Mouse (Mus musculus) liver, adult (tissue): ENCODE results near the gene Eps15.
A peak's percentile ranks its signal among the peaks of the same experiment; 100 is the strongest.

Source experiments
- GATA4 ChIP-seq: IDR thresholded peaks from 2 replicates; pipeline ENCODE4 v1.6.1; 2014; ENCODE audit warnings: mild to moderate bottlenecking, low read length; ENCODE audit not compliant: insufficient replicate concordance

The Eps15 gene

DNA sequence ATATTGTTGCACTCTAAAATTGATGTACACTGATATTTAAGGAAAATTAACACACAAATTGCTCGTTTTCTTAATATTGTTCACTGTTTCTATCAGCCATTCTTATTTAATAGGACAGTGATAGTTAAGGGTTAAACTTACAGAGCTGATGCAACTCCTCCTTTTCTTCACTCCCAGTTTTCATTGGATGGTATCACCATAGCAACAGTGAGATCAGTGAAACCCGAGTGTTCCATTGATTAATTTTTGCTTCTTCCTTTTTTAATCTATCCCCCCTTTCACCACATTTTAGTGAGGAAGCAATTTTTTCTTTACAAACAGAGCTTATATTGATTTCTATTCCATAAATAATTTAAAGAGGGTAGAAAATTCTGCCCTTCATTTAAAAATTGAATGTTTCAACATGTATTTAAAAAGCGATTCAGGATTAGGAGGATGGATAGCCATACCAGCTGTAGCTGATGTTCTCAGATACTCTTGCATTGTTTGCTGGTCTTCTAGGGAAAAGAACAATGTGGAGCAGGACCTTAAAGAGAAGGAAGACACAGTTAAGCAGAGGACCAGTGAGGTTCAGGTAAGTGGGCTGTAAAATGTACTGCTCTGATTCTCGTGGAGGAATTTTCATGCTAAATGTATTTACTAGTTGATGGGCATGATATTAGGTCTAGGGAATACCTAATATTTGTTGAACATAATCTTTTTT, 62.9 kb downstream of the Eps15 start:
- TF ChIP-seq GATA4 = no peak

DNA sequence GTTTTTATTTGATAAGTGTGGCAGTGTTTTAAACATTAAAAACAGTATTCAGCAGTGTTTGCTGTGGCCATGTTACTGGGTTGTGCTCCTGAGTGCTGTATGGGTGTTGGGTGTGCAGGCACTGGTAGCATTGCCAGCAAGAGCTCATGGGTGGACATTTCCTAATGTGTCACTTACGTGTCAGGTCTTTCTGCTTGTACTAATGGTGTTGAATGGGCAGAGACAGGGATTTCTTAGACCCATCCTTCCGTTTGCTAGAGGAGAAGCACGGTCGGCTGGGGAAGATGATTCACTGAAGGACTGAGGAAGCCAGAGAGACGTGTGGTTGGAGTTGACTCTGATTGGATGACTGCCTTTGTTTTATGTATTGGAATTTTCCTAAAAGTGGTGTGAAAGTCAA, 63.8 kb downstream of the Eps15 start:
- TF ChIP-seq GATA4 = no peak

DNA sequence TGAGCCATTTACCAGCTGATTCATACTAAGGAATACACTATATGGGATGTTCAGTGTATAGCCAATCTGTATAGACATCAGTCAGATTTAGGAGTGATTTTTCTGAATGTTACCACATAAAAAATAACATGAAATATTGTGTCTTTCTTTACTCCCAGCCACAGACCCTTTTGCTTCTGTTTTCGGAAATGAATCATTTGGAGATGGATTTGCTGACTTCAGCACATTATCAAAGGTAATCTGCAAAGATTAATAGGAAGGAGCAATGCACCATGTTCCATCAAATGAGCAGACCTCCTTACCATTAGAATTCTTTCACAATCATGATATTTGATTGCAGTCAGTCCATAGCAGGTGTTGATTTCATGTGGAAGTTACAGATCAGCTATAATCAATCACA, 98.0 kb downstream of the Eps15 start:
- TF ChIP-seq GATA4 = no peak

DNA sequence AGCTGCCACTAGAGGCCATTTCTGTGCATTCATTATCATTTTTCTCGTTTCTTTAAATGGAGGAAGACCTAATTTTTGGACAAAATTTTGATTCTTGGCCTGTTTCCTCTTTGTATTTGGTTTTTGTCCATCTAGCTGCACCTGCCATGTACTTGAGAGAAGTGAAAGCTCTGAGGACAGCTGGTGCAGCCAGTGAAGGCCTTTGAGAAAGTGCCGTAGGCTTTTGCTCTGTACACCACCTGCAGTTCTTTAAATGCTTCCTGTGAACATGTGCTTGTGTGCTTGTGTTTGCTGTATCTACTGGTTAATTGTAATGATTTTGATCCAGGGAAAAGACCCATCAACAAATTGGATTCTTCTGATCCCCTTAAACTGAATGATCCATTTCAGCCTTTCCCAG, 102.4 kb downstream of the Eps15 start:
- no peak for TF ChIP-seq GATA4

DNA sequence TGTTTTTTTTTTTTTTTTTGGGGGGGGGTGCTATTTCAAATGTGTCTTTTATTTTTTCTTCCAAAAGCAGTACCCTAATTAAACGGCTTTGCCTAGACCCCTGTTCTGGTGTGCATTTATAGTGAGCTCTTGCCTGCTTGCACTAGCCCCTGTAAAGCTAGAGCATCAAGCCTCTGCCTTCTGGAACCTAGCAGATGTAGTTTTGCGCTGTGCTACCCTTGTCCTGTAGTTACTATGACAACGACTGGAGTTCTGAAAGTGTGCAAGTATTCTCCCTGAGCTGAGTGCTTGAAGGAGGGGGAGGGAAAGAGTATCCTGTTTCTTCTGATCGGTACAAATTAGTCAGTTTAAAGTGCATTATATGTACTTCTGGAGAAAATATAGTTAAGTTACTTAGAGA, 105.5 kb downstream of the Eps15 start:
- TF ChIP-seq GATA4 = no peak

DNA sequence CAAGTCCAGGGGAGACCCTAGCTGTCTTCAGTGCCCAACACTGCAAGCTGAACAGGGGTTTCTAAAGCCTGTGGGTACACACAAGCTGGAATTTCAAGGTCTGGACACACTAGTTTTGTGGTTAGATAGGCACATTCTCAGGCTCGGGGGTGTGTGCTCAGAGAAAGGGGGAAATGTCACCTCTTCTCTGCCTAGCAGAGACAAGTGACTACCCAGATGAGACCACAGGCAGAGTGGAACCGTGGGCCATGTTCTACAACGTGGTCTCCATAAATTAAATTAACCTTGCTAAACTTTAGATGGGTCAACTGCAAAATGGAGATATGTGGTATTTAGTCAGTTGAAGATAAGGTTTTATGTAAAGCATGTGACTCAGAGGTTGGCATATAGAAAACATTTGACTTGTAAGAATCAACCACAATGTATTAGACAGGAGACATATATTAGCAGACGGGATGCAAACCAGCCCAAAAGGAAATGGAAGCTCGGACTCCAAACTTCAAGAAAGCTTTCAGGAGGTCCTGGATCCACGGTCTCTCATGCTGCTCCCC, 113.2 kb downstream of the Eps15 start:
- TF ChIP-seq GATA4 = no peak

DNA sequence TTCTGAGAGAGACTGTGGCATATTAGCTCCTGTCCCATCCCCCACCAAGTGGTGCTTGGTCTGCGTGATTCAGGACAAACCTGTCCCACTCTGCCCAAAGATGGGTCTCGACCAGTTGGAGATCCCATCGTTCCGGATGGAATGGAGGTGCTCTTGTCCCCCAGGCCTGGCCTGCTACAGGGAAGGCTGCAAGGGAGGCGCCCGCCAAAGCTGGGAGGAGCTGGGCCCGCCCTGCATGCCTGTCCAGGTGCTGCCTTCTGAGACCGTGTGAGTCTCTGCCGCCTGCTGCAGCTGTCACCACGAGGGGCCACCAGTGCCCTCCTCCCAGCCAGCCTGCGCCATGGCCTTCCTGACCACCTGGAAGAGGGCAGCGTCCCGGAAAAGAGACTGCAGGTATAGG, 113.8 kb downstream of the Eps15 start:
- no peak for TF ChIP-seq GATA4

DNA sequence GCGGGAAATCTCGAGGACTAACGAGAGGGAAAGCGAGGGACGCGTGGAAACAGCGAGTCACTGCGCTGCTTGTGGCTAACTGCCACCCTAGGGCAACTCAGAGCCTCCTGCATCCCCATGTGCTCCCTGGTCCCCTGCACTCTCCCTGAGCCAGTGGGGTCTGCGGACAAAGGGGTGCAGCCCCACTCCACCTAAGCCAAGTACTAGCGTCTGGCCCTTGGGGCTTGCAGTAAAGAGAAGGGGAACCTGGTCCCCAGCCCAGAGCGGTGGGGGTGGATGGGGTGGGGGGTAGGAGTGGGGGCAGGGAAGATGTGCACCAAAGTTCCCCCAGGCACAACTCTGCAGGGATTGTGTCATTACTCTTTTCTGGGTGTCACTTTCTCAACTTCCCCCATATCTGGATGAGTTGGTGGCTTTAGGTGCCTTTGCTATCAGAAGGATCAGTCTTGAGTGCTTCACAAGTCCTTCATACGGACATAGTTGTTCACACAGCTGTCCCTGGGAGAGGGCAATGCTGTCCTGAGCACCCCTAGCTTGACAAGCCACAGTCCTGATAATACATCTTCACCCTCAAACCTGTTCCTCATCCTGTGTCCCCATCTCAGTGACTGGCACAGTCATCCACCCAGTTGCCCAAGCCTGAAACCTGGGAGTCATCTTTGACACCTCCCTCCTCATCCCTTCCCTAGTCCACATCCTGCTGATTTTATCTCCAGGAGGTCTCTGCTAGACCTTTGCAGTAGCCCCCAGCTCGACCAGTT, 114.4 kb downstream of the Eps15 start:
- TF ChIP-seq GATA4 = no peak

DNA sequence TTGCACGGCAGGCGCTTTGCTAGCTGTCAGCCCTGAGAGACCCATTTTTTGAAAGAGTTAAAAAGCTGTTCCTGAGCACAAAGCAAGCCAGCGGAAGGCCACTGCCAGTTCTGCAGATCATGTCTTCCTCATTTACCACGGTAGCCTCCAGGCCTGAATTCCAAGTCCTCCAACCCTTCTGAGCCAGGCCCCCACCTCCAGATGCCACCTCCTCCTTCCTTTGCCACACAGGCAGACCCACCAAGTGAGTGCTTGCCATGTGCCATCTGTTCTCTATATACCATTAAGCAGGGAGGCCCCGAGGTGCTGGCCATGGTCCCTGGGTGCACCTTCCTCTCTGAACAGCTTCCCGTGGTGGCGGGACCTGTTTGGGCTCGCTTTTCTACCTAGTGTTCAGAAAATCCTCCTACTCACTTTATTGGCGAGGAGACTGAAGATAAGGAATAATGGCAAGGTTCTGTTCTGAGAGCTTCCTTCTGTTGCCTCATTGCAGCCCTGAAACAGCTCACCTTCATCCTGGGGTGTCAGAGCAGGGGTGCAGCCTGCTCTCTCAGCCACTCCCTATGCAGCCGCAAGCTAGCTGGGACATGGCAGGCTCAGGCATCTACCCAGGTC, 120.4 kb downstream of the Eps15 start:
- TF ChIP-seq GATA4 = no peak

DNA sequence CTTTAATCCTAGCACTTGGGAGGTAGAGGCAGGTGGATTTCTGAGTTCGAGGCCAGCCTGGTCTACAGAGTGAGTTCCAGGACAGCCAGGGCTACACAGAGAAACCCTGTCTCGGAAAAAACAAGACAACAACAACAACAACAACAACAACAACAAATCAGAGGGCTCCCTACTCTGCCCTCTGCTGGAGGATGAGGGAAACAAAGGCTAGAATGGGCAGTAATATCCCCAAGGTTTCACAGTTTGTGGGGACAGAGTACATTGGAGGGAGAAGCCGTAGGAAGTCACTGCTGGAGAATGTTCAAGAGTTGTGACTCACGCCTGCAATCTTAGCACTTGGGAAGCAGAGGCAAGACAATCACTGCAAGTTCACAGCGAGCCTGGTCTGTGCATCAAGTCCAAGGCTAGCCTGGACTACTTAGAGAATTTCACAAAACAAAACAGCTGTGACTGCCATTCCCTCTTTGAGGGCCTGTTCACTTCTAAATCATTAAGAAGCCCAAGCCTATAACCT, 121.2 kb downstream of the Eps15 start:
- no peak for TF ChIP-seq GATA4

DNA sequence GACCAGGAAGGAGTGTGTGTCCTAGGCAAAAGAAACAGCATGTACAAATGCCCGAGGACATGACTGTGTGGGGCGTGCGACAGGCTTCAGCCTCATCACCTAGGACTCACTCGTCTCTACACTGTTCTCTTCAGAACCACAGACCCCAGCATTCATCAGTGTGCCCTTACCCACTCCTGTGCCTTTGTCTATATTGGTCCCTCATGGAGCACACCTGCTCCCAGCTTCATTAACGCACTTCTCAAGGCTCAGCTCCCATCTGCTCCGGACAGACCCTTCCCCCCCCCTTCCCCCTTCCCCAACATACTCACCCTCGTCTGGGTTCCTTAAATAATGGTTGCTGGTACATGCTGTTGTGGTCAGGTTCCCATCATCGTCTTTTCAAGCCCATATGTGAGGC, 125.3 kb downstream of the Eps15 start:
- TF ChIP-seq GATA4 = no peak

DNA sequence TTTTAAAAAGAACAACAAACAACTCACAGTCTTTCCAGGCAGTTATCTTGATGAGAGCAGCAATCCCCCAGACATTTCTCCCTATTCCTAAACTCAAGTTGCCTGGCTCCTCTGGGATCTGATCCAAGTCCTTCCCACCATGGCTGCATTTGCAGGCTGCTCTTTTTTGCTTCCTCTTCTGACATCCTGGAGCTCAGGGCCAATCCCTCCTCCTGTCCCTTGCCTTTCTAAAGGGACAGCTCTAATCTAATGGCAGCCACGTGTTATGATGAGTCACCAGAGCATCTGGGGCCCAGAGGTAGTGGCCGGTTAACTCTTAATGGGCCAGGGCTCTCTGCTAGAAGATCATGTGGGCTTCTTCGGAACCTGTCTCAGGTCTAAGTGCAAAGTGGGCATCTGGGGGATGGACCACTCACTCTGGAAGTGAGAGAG, 126.0 kb downstream of the Eps15 start:
- peak; percentile 83; the same call in 1 of the 2 replicates for TF ChIP-seq GATA4

DNA sequence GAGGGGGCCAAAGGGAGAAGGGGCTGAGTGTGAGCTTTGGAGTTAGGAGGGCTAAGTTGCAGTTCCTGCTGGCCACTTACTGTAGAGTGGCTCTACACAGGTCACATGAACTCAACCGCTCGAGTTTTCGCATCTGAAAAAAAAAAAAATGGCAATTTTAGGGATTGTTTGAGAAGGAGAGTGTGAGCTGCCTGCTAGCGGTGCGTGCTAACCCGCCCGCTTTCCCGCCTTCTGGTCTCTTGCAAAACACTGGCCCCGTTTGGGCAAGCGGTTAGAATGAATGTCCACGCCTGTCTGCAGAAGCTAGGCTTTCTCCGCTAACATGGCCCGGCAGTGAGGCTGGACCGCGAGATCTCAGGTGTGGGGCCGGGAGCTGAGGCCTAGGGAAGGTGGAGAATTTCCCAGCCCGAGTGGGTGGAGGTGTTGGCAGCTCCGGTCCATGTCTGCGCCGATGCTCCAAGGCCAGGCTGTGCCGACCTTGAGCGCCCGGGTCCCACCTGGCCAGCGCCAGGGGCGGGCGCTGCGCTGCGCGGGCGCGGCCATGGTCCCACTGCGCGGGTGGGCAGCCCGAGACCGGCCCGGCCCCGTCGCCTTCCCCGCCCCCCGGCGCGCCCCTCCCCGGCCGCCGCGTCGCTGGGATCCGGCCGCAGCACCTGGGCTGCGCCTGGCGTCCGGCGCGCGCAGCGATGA, 126.6 kb downstream of the Eps15 start, which contains the start of gene Ttc39a:
Gene Ttc39a (plus strand): TSS at position 138 of the 690 bp plus-strand sequence.
- TF ChIP-seq GATA4 = no peak

DNA sequence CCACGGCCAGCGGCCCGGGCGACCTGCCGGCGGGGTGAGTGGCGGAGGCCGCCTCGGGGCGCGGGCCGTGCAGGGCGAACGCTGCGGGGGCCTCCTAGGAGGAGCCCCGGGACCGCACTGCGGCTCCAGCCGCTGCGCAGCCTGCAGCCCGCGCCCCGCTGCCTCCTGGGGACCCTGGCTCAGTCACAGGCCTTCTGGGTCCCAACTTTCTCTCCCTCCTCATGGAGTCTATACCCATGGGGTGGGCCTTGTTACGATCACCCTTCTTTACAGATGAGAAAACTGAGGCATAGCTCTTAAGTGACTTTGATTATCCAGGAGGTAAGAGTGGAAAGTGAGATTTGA, 127.1 kb downstream of the Eps15 start:
- no peak for TF ChIP-seq GATA4
